Mouse (Mus musculus) neutrophil, adult 83 days (primary cell): ENCODE results near the gene Olfr1500. TPM values are rescaled to one million over a fixed set of nuclear protein-coding genes. Genes with fewer than 3 reads are reported as not detected.

Source experiments
- total RNA-seq, 2 experiments: library from RNA; stranded (reverse); gene quantifications; one replicate each; pipeline ENCODE4 v1.2.4; 2023

Olfr1500 gene
- not detected for total RNA-seq

GRCm38 (mm10) chr19:13830388-13830787 lies at the start of gene Olfr1500:
Olfr1500 (minus strand) TSS chr19:13830488.

DNA sequence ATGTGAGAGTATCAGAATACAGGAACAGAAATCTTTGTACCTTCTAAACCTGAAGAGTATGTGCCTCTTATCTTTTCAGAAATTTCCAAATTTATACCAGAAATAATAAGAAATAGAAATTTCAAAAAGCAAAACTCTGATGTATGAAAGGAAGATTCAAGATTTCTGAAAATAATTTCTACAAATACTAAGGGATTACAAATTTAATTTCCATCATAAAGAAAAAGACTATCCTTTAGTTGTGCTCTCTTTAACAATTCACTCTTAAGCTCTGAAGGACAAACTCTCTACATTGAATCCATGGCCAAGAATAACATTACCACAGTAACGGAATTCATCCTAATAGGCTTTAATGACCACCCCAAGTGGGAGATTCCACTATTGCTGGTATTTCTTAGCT lies 31.2 kb upstream of the Olfr1500 start, which contains the start of gene Olfr1502:
Gene Olfr1502 (plus strand): TSS at position 301 of the 400 bp plus-strand sequence.

DNA sequence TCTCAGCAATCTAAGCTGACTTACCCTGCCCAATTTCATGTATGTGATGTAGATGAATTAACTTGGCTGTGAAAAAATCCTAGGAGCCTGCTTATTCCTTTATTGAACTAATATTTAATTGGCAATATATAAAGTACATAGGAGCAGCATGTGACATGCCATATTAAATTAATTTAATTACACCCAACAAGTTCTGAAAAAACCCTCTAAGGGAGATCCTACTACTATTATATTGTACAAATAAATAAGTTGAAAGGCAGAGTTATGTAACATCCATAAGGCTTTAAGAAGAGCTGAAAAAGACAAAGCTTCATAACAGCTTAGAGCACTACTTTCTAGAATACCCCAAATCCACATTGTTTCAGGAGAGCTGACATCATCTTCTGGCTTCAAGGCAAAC lies 20.3 kb upstream of the Olfr1500 start, which contains the start of gene Olfr1501:
Gene Olfr1501 (minus strand): TSS at position 101 of the 400 bp plus-strand sequence.

DNA sequence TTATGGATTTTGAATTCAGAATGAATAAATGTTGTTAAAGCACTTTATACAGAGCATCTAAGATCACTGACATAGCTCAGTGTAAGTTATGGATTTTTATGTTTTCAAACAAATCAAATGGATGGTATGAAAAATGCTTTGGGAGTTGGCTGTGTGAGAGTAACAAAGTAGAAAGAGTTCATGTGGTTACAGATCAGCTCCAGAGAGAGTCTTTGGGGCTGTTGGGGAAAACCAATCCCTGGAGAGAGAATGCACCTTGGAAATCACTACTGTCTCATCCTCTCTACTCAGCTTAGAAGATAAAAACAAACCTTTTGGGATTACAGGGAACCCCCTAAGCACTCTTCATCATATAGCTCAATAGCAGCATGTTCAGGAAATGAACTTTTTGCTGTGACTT lies 10.9 kb downstream of the Olfr1500 start, which contains the start of gene Olfr1499:
Gene Olfr1499 (minus strand): TSS at position 101 of the 400 bp plus-strand sequence.

GRCm38 (mm10) chr19:13798102-13798501 lies 32.2 kb downstream of the Olfr1500 start, which contains the start of gene Olfr1497:
Olfr1497 (minus strand) TSS chr19:13798202.

GRCm38 (mm10) chr19:13777578-13777977 lies 52.7 kb downstream of the Olfr1500 start, which contains the start of gene Olfr1496:
Olfr1496 (plus strand) TSS chr19:13777878.

Other genes with a start within 250 kb of the Olfr1500 start
- not detected for gene Olfr1484, start 247.0 kb downstream of the Olfr1500 start, total RNA-seq
- not detected for gene Olfr1487, start 213.1 kb downstream of the Olfr1500 start, total RNA-seq
- not detected for gene Olfr1489, start 198.9 kb downstream of the Olfr1500 start, total RNA-seq
- not detected for gene Olfr1490, start 179.4 kb downstream of the Olfr1500 start, total RNA-seq
- not detected for gene Olfr1491, start 133.2 kb downstream of the Olfr1500 start, total RNA-seq
- not detected for gene Olfr1493-ps1, start 107.2 kb downstream of the Olfr1500 start, total RNA-seq
- not detected for gene Olfr1494, start 90.8 kb downstream of the Olfr1500 start, total RNA-seq
- not detected for gene Olfr1495, start 65.9 kb downstream of the Olfr1500 start, total RNA-seq
- not detected for gene Olfr1496, start 52.6 kb downstream of the Olfr1500 start, total RNA-seq
- gene Olfr1497, start 32.3 kb downstream of the Olfr1500 start, total RNA-seq, result not detected
- gene Olfr1499, start 11.0 kb downstream of the Olfr1500 start, total RNA-seq, result not detected
- not detected for gene Olfr1501, start 20.2 kb upstream of the Olfr1500 start, total RNA-seq
- gene Olfr1502, start 31.3 kb upstream of the Olfr1500 start, total RNA-seq, result not detected
- not detected for gene Olfr1504, start 67.4 kb upstream of the Olfr1500 start, total RNA-seq
- gene Olfr1505, start 83.0 kb upstream of the Olfr1500 start, total RNA-seq, result not detected